Mouse (Mus musculus): ENCODE data around the gene Mcl1. TPM values are rescaled to one million over a fixed set of nuclear protein-coding genes. Genes with fewer than 3 reads are reported as not detected.
"Not testable (repeated sequence)": the region's sequence is repeated elsewhere in the genome, so short reads cannot be mapped to it uniquely, and the experiment has no call there.

The Mcl1 gene
- total and polyA plus RNA-seq, 2 experiments, result 39.4 to 57.5 TPM

DNA sequence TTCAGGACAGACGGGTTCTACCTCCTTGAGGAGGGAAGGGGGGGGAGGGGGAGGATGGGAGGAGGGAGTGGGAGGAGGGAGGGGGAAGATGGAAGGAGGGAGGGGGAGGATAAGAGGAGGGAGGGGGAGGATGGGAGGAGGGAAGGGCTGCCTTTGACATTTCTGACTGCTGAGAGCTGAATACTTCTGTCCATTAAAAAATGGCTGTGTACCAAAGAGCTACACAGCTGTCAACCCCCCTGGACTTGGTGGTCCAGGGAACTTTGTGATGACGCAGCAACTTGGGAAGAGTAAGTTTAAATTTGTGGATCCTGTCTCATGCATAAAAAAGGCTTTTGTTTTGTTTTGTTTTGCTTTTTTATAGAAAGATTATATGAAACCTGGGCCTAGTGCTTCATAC, 31.4 kb downstream of the Mcl1 start:
- Histone ChIP-seq H3K79me2 (ENCODE audit: control insufficient read depth, insufficient read depth, low read length) (no peaks in the 10 kb centered on the region), H3K27ac (replicated peaks; ENCODE audit: insufficient read depth, low read depth, low read length) (no peak overlapping the region), H3K9ac (ENCODE audit: low read depth, low read length) (no peak overlapping the region), H3K4me1 (ENCODE audit: control insufficient read depth, insufficient read depth, low read length) (peaks cover 19% of the 10 kb centered on the region), H3K4me3 (ENCODE audit: insufficient read depth, low read depth, low read length) (no peak overlapping the region), H3K27me3 (ENCODE audit: control insufficient read depth, insufficient read depth, low read length) (no peaks in the 10 kb centered on the region), H3K36me3 (ENCODE audit: control insufficient read depth, insufficient read depth, low read length) (no peaks in the 10 kb centered on the region)
- TF ChIP-seq POLR2A (IDR thresholded peaks at IDR 0.05; ENCODE audit: extremely low read depth, insufficient read depth, low read length), result no peak
- no peak for TF ChIP-seq CTCF (IDR thresholded peaks at IDR 0.05; ENCODE audit: low read depth, low read length)
- DNase-seq (ENCODE audit: extremely low read depth, low read depth, low spot score), result no peak
- 68% methylated on average over 2 of the region's 2 CpGs for WGBS

DNA sequence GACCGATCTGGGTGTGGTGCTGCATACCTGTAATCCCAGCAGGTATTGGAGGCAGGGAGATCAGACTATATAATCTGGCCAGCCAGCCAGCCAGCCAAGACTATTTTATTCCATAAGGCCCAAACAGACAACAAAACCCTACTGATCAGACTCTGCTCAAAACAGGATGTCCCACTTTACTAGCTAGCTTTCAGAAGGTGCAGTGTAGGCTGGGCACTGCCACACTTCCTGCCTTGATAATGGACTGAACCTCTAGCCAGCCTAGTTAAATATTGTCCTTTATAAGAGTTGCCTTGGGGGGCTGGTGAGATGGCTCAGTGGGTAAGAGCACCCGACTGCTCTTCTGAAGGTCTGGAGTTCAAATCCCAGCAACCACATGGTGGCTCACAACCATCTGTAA, 32.0 kb downstream of the Mcl1 start:
- H3K27ac ChIP-seq (replicated peaks; ENCODE audit: insufficient read depth, low read depth, low read length); H3K27me3 ChIP-seq (ENCODE audit: control insufficient read depth, insufficient read depth, low read length); H3K36me3 ChIP-seq (ENCODE audit: control insufficient read depth, insufficient read depth, low read length); DNase-seq (ENCODE audit: extremely low read depth, low read depth, low spot score); H3K79me2 ChIP-seq (ENCODE audit: control insufficient read depth, insufficient read depth, low read length); H3K9ac ChIP-seq (ENCODE audit: low read depth, low read length); H3K4me3 ChIP-seq (ENCODE audit: insufficient read depth, low read depth, low read length): not testable (repeated sequence)
- WGBS, result 96% methylated on average over 2 of the region's 2 CpGs
- peaks cover 19% of the 10 kb centered on the region for H3K4me1 ChIP-seq (ENCODE audit: control insufficient read depth, insufficient read depth, low read length)

- DNase-seq (ENCODE audit: extremely low read depth, low read depth, low spot score), result peak; percentile 88
Measured at GRCm38 (mm10) chr3:95692677-95693076, 34.1 kb downstream of the Mcl1 start.

GRCm38 (mm10) chr3:95693821-95694807, 35.5 kb downstream of the Mcl1 start:
- DNase-seq (ENCODE audit: extremely low read depth, low read depth, low spot score), result peak; percentile 69
- 20% methylated on average over 11 of the region's 11 CpGs for WGBS

More at GRCm38 (mm10) chr3:95692677-95693076, 34.1 kb downstream of the Mcl1 start:
- Histone ChIP-seq H3K4me1 (ENCODE audit: control insufficient read depth, insufficient read depth, low read length) (peaks cover 19% of the 10 kb centered on the region), H3K9ac (ENCODE audit: low read depth, low read length) (no peak overlapping the region), H3K36me3 (ENCODE audit: control insufficient read depth, insufficient read depth, low read length) (no peaks in the 10 kb centered on the region), H3K4me3 (ENCODE audit: insufficient read depth, low read depth, low read length) (no peak overlapping the region), H3K27ac (replicated peaks; ENCODE audit: insufficient read depth, low read depth, low read length) (no peak overlapping the region; the same call in 1 of the 2 replicates), H3K79me2 (ENCODE audit: control insufficient read depth, insufficient read depth, low read length) (no peaks in the 10 kb centered on the region), H3K27me3 (ENCODE audit: control insufficient read depth, insufficient read depth, low read length) (no peaks in the 10 kb centered on the region)
- TF ChIP-seq POLR2A (IDR thresholded peaks at IDR 0.05; ENCODE audit: extremely low read depth, insufficient read depth, low read length), result no peak
- no peak for TF ChIP-seq CTCF (IDR thresholded peaks at IDR 0.05; ENCODE audit: low read depth, low read length)
- 21% methylated on average over 6 of the region's 6 CpGs for WGBS

GRCm38 (mm10) chr3:95694808-95695703, 36.5 kb downstream of the Mcl1 start:
- Histone ChIP-seq H3K4me1 (ENCODE audit: control insufficient read depth, insufficient read depth, low read length) (peaks cover 19% of the 10 kb centered on the region), H3K79me2 (ENCODE audit: control insufficient read depth, insufficient read depth, low read length) (no peaks in the 10 kb centered on the region), H3K27me3 (ENCODE audit: control insufficient read depth, insufficient read depth, low read length) (no peaks in the 10 kb centered on the region), H3K9ac (ENCODE audit: low read depth, low read length) (no peak overlapping the region), H3K36me3 (ENCODE audit: control insufficient read depth, insufficient read depth, low read length) (no peaks in the 10 kb centered on the region), H3K27ac (replicated peaks; ENCODE audit: insufficient read depth, low read depth, low read length) (no peak overlapping the region), H3K4me3 (ENCODE audit: insufficient read depth, low read depth, low read length) (no peak overlapping the region)
- no peak for TF ChIP-seq POLR2A (IDR thresholded peaks at IDR 0.05; ENCODE audit: extremely low read depth, insufficient read depth, low read length)
- TF ChIP-seq CTCF (IDR thresholded peaks at IDR 0.05; ENCODE audit: low read depth, low read length), result no peak
- 95% methylated on average over 11 of the region's 11 CpGs for WGBS
- no peak for DNase-seq (ENCODE audit: extremely low read depth, low read depth, low spot score)

More at GRCm38 (mm10) chr3:95693821-95694807, 35.5 kb downstream of the Mcl1 start:
- TF ChIP-seq CTCF (IDR thresholded peaks at IDR 0.05; ENCODE audit: low read depth, low read length) (no peak), POLR2A (IDR thresholded peaks at IDR 0.05; ENCODE audit: extremely low read depth, insufficient read depth, low read length) (no peak)
- Histone ChIP-seq H3K36me3 (ENCODE audit: control insufficient read depth, insufficient read depth, low read length) (no peaks in the 10 kb centered on the region), H3K27ac (replicated peaks; ENCODE audit: insufficient read depth, low read depth, low read length) (peak overlapping the region; percentile 11; the same call in 1 of the 2 replicates), H3K4me1 (ENCODE audit: control insufficient read depth, insufficient read depth, low read length) (peaks cover 19% of the 10 kb centered on the region), H3K79me2 (ENCODE audit: control insufficient read depth, insufficient read depth, low read length) (no peaks in the 10 kb centered on the region), H3K4me3 (ENCODE audit: insufficient read depth, low read depth, low read length) (no peak overlapping the region), H3K9ac (ENCODE audit: low read depth, low read length) (no peak overlapping the region), H3K27me3 (ENCODE audit: control insufficient read depth, insufficient read depth, low read length) (no peaks in the 10 kb centered on the region)

Data from liver, adult 2 months (tissue).